Mouse (Mus musculus): Measurements from ENCODE around the gene Acot7.

The Acot7 gene

GRCm38 (mm10) chr4:152177537-152178343, at the start of gene Acot7:
Gene Acot7, plus strand, starts transcription at chr4:152178134.
- DNase-seq (ENCODE audit: low spot score), result peak; percentile 92

- DNase-seq (ENCODE audit: low spot score), result no peak
These were observed 49.1 kb upstream of the Acot7 start for GRCm38 (mm10) chr4:152128784-152129183.

- no peak for DNase-seq (ENCODE audit: low spot score)
These were observed 48.5 kb upstream of the Acot7 start for GRCm38 (mm10) chr4:152129395-152129930.

GRCm38 (mm10) chr4:152130771-152131653, 46.9 kb upstream of the Acot7 start:
- peak; percentile 62 for DNase-seq (ENCODE audit: low spot score)

- no peak for DNase-seq (ENCODE audit: low spot score)
These were observed 45.8 kb upstream of the Acot7 start for GRCm38 (mm10) chr4:152131809-152132771.

- DNase-seq (ENCODE audit: low spot score), result no peak
These were observed 45.2 kb upstream of the Acot7 start for GRCm38 (mm10) chr4:152132772-152133169.

- DNase-seq (ENCODE audit: low spot score), result no peak
These were observed 44.7 kb upstream of the Acot7 start for GRCm38 (mm10) chr4:152133213-152133612.

GRCm38 (mm10) chr4:152134507-152134906, 43.4 kb upstream of the Acot7 start:
- peak; percentile 62 for DNase-seq (ENCODE audit: low spot score)

GRCm38 (mm10) chr4:152135363-152135762, 42.6 kb upstream of the Acot7 start:
- DNase-seq (ENCODE audit: low spot score), result no peak

GRCm38 (mm10) chr4:152136112-152136875, 41.6 kb upstream of the Acot7 start:
- no peak for DNase-seq (ENCODE audit: low spot score)

GRCm38 (mm10) chr4:152136876-152137250, 41.1 kb upstream of the Acot7 start:
- no peak for DNase-seq (ENCODE audit: low spot score)

- peak; percentile 90 for DNase-seq (ENCODE audit: low spot score)
These were observed 39.3 kb upstream of the Acot7 start for GRCm38 (mm10) chr4:152138497-152139260.

- peak; percentile 61 for DNase-seq (ENCODE audit: low spot score)
These were observed 37.5 kb upstream of the Acot7 start for GRCm38 (mm10) chr4:152140441-152140840.

GRCm38 (mm10) chr4:152141521-152142135, 36.3 kb upstream of the Acot7 start:
- DNase-seq (ENCODE audit: low spot score), result no peak

- no peak for DNase-seq (ENCODE audit: low spot score)
These were observed 34.3 kb upstream of the Acot7 start for GRCm38 (mm10) chr4:152143632-152144031.

GRCm38 (mm10) chr4:152145473-152145872, 32.5 kb upstream of the Acot7 start:
- DNase-seq (ENCODE audit: low spot score), result no peak

GRCm38 (mm10) chr4:152146033-152146827, 31.7 kb upstream of the Acot7 start:
- no peak for DNase-seq (ENCODE audit: low spot score)

- DNase-seq (ENCODE audit: low spot score), result no peak
These were observed 27.4 kb upstream of the Acot7 start for GRCm38 (mm10) chr4:152150546-152150945.

Measured in urinary bladder, postnatal 14 days (tissue).